Mouse (Mus musculus): Measurements from ENCODE around the gene Tmem98.

GRCm38 (mm10) chr11:80838724-80839123 lies 28.7 kb downstream of the Tmem98 start:
- no peak for TF ChIP-seq CTCF (IDR thresholded peaks at IDR 0.05; ENCODE audit: borderline replicate concordance, insufficient read depth, low read depth, low read length)
- TF ChIP-seq POLR2A (IDR thresholded peaks at IDR 0.05; ENCODE audit: borderline replicate concordance, insufficient read depth, low read length), result no peak

All from cerebellum, adult 2 months (tissue).